8 mouse cellular contexts compared by ENCODE assay signal in genomic region chr15:79074446-79074845, GRCm38 (mm10). TPM values are rescaled to one million over a fixed set of nuclear protein-coding genes. Genes with fewer than 3 reads are reported as not detected.
DNase-seq lines count a peak whose midpoint lies in the region; ATAC-seq and TF ChIP-seq lines count a peak whose summit lies in the region.

No protein-coding gene starts in this region.

- TF ChIP-seq CTCF in lung, adult 2 months (IDR thresholded peaks at IDR 0.05; ENCODE audit: insufficient read depth, low read length): no peak

- TF ChIP-seq POLR2A in lung, adult 2 months (IDR thresholded peaks at IDR 0.05; ENCODE audit: borderline replicate concordance, extremely low read depth, low read depth, low read length): no peak

- ATAC-seq in limb, embryonic 11.5 days (ENCODE audit: insufficient number of reproducible peaks, low FRiP score, low TSS enrichment, low read depth): no peak
- no peak for ATAC-seq in neural tube, embryonic 15.5 days (ENCODE audit: low FRiP score)
- no peak for ATAC-seq in cerebellum, adult (ENCODE audit: insufficient number of reproducible peaks, low FRiP score, low TSS enrichment)
- ATAC-seq in megakaryocyte progenitor cell, adult 5-6 weeks (replicated peaks; ENCODE audit: poor library complexity): no peak

- H3K4me1 ChIP-seq in lung, adult 2 months (ENCODE audit: control insufficient read depth, insufficient read depth, low read length): peaks cover 5% of the 10 kb centered on the region
- peaks cover 28% of the 10 kb centered on the region for H3K4me1 ChIP-seq in forebrain, embryonic 10.5 days
- H3K4me1 ChIP-seq in limb, embryonic 11.5 days (ENCODE audit: control insufficient read depth, insufficient read depth, low read length): peaks cover 5% of the 10 kb centered on the region; the same call in 1 of the 2 replicates
- peaks cover 22% of the 10 kb centered on the region for H3K4me1 ChIP-seq in neural tube, embryonic 15.5 days

- DNase-seq in lung, adult 2 months: no peak
- no peak for DNase-seq in lung, postnatal 4 days
- no peak for DNase-seq in forebrain, embryonic 10.5 days (ENCODE audit: extremely low spot score, low spot score)
- no peak for DNase-seq in limb, embryonic 11.5 days (ENCODE audit: low spot score)
- DNase-seq in right cerebral cortex, adult 2 months (ENCODE audit: low spot score in 2 of 2): no peak

- peak overlapping the region; percentile 86 for H3K4me3 ChIP-seq in lung, adult 2 months (replicated peaks; ENCODE audit: extremely low read depth, low read depth, low read length)
- H3K4me3 ChIP-seq in forebrain, embryonic 10.5 days: peak overlapping the region; percentile 95
- peak overlapping the region; percentile 96 for H3K4me3 ChIP-seq in limb, embryonic 11.5 days (ENCODE audit: low read depth, low read length)
- peak overlapping the region; percentile 97 for H3K4me3 ChIP-seq in neural tube, embryonic 15.5 days (replicated peaks)

- H3K9me3 ChIP-seq in forebrain, embryonic 10.5 days: no peaks in the 10 kb centered on the region
- H3K9me3 ChIP-seq in limb, embryonic 11.5 days (ENCODE audit: control insufficient read depth, low read length): no peaks in the 10 kb centered on the region
- no peaks in the 10 kb centered on the region for H3K9me3 ChIP-seq in neural tube, embryonic 15.5 days (replicated peaks)

- 32% methylated on average over 10 of the region's 10 CpGs for WGBS in lung, adult 2 months
- 40% methylated on average over 10 of the region's 10 CpGs for WGBS in forebrain, embryonic 10.5 days
- WGBS in limb, embryonic 11.5 days: 38% methylated on average over 10 of the region's 10 CpGs
- 34% methylated on average over 10 of the region's 10 CpGs for WGBS in neural tube, embryonic 15.5 days

- H3K36me3 ChIP-seq in forebrain, embryonic 10.5 days (replicated peaks): peaks cover 33% of the 10 kb centered on the region
- H3K36me3 ChIP-seq in limb, embryonic 11.5 days (ENCODE audit: control insufficient read depth, insufficient read depth, low read length): peaks cover 11% of the 10 kb centered on the region
- peaks cover 27% of the 10 kb centered on the region for H3K36me3 ChIP-seq in neural tube, embryonic 15.5 days

- H3K27ac ChIP-seq in forebrain, embryonic 10.5 days: peak overlapping the region; percentile 89
- H3K27ac ChIP-seq in limb, embryonic 11.5 days (replicated peaks; ENCODE audit: low read depth, low read length): peak overlapping the region; percentile 86
- peak overlapping the region; percentile 89 for H3K27ac ChIP-seq in neural tube, embryonic 15.5 days (replicated peaks)

- peak overlapping the region; percentile 83; the same call in 1 of the 2 replicates for H3K9ac ChIP-seq in limb, embryonic 11.5 days (ENCODE audit: low read length)
- peak overlapping the region; percentile 52; the same call in 1 of the 2 replicates for H3K9ac ChIP-seq in neural tube, embryonic 15.5 days (replicated peaks)

- H3K4me2 ChIP-seq in limb, embryonic 11.5 days (ENCODE audit: low read depth, severe bottlenecking): peak overlapping the region; percentile 88
- peak overlapping the region; percentile 89 for H3K4me2 ChIP-seq in neural tube, embryonic 15.5 days

- no peaks in the 10 kb centered on the region; the same call in 1 of the 2 replicates for H3K27me3 ChIP-seq in forebrain, embryonic 10.5 days (ENCODE audit: poor library complexity, severe bottlenecking)
- H3K27me3 ChIP-seq in limb, embryonic 11.5 days (ENCODE audit: control insufficient read depth, insufficient read depth, low read length): no peaks in the 10 kb centered on the region
- H3K27me3 ChIP-seq in neural tube, embryonic 15.5 days (replicated peaks): no peaks in the 10 kb centered on the region

RNA-seq across cellular contexts. Expression of gene Eif3l, which starts 0.5 kb away (rescaled TPM):
- polyA plus RNA-seq in lung, adult 2 months (2012; rRNA removed): 81.2 and 105 TPM in 2 replicates
- 283 and 289 TPM in 2 replicates for polyA plus RNA-seq in forebrain, embryonic 10.5 days (2016; fragmentation: Nextera tagmentation; extraction: Ambion mirVana)
- 275 and 280 TPM in 2 replicates for polyA plus RNA-seq in limb, embryonic 11.5 days (2014; fragmentation: Nextera tagmentation; extraction: Ambion mirVana)
- 164 and 193 TPM in 2 replicates for polyA plus RNA-seq in neural tube, embryonic 15.5 days (2015; fragmentation: Nextera tagmentation; extraction: Ambion mirVana)
- total RNA-seq in megakaryocyte progenitor cell, adult 5-6 weeks (2015): 192 and 203 TPM in 2 replicates
- total RNA-seq in megakaryocyte progenitor cell, adult 5-6 weeks (2017): 259 and 271 TPM in 2 replicates

RNA-seq across cellular contexts. Expression of gene Ankrd54, which starts 11.8 kb away (rescaled TPM):
- 60.7 and 67.3 TPM in 2 replicates for polyA plus RNA-seq in lung, adult 2 months (2012; rRNA removed)
- 56.0 and 60.5 TPM in 2 replicates for polyA plus RNA-seq in forebrain, embryonic 10.5 days (2016; fragmentation: Nextera tagmentation; extraction: Ambion mirVana)
- polyA plus RNA-seq in limb, embryonic 11.5 days (2014; fragmentation: Nextera tagmentation; extraction: Ambion mirVana): 56.7 and 63.2 TPM in 2 replicates
- polyA plus RNA-seq in neural tube, embryonic 15.5 days (2015; fragmentation: Nextera tagmentation; extraction: Ambion mirVana): 52.4 and 52.8 TPM in 2 replicates
- 16.0 and 17.3 TPM in 2 replicates for total RNA-seq in megakaryocyte progenitor cell, adult 5-6 weeks (2015)
- 11.2 and 18.8 TPM in 2 replicates for total RNA-seq in megakaryocyte progenitor cell, adult 5-6 weeks (2017)

RNA-seq across cellular contexts. Expression of gene Galr3, which starts 32.8 kb away (rescaled TPM):
- 1.3 and 1.8 TPM in 2 replicates for polyA plus RNA-seq in lung, adult 2 months (2012; rRNA removed)
- polyA plus RNA-seq in forebrain, embryonic 10.5 days (2016; fragmentation: Nextera tagmentation; extraction: Ambion mirVana): not detected in 2 replicates
- not detected in 2 replicates for polyA plus RNA-seq in limb, embryonic 11.5 days (2014; fragmentation: Nextera tagmentation; extraction: Ambion mirVana)
- 0.14 and 0.17 TPM in 2 replicates for polyA plus RNA-seq in neural tube, embryonic 15.5 days (2015; fragmentation: Nextera tagmentation; extraction: Ambion mirVana)
- 0.15 and 0.69 TPM in 2 replicates for total RNA-seq in megakaryocyte progenitor cell, adult 5-6 weeks (2015)
- total RNA-seq in megakaryocyte progenitor cell, adult 5-6 weeks (2017): 0.29 and 0.91 TPM in 2 replicates

RNA-seq across cellular contexts. Expression of gene Micall1, which starts 34.3 kb away (rescaled TPM):
- 31.9 and 36.1 TPM in 2 replicates for polyA plus RNA-seq in lung, adult 2 months (2012; rRNA removed)
- polyA plus RNA-seq in forebrain, embryonic 10.5 days (2016; fragmentation: Nextera tagmentation; extraction: Ambion mirVana): 5.1 and 5.5 TPM in 2 replicates
- polyA plus RNA-seq in limb, embryonic 11.5 days (2014; fragmentation: Nextera tagmentation; extraction: Ambion mirVana): 7.8 and 8.1 TPM in 2 replicates
- 11.6 and 12.2 TPM in 2 replicates for polyA plus RNA-seq in neural tube, embryonic 15.5 days (2015; fragmentation: Nextera tagmentation; extraction: Ambion mirVana)
- total RNA-seq in megakaryocyte progenitor cell, adult 5-6 weeks (2015): 4.8 and 5.6 TPM in 2 replicates
- total RNA-seq in megakaryocyte progenitor cell, adult 5-6 weeks (2017): 3.6 and 5.5 TPM in 2 replicates

RNA-seq across cellular contexts. Expression of gene H1f0, which starts 46.2 kb away (rescaled TPM):
- 92.0 and 112 TPM in 2 replicates for polyA plus RNA-seq in lung, adult 2 months (2012; rRNA removed)
- 427 and 444 TPM in 2 replicates for polyA plus RNA-seq in forebrain, embryonic 10.5 days (2016; fragmentation: Nextera tagmentation; extraction: Ambion mirVana)
- polyA plus RNA-seq in limb, embryonic 11.5 days (2014; fragmentation: Nextera tagmentation; extraction: Ambion mirVana): 271 and 369 TPM in 2 replicates
- polyA plus RNA-seq in neural tube, embryonic 15.5 days (2015; fragmentation: Nextera tagmentation; extraction: Ambion mirVana): 169 and 222 TPM in 2 replicates
- total RNA-seq in megakaryocyte progenitor cell, adult 5-6 weeks (2015): 11.1 and 14.5 TPM in 2 replicates
- 24.3 and 29.0 TPM in 2 replicates for total RNA-seq in megakaryocyte progenitor cell, adult 5-6 weeks (2017)
